Mouse (Mus musculus) frontal cortex, postnatal 25 days (tissue): ENCODE measurements around the gene Rpusd3.

Experiments
- DNase-seq, 2 experiments: peaks; one replicate each; pipeline ENCODE4 v3.0.0; 2022; ENCODE audit warnings: low spot score in 2 of 2

Gene Rpusd3

GRCm38 (mm10) chr6:113430846-113431245 lies 11.7 kb upstream of the Rpusd3 start:
- DNase-seq = no peak

- DNase-seq = no peak
Observed at GRCm38 (mm10) chr6:113429965-113430364, 10.8 kb upstream of the Rpusd3 start.

- no peak for DNase-seq
Observed at GRCm38 (mm10) chr6:113428006-113428405, 8.9 kb upstream of the Rpusd3 start.

- DNase-seq = no peak
Observed at GRCm38 (mm10) chr6:113427397-113427796, 8.3 kb upstream of the Rpusd3 start.

- DNase-seq = no peak
Observed at GRCm38 (mm10) chr6:113426696-113427095, 7.6 kb upstream of the Rpusd3 start.

GRCm38 (mm10) chr6:113424187-113424586 lies 5.0 kb upstream of the Rpusd3 start:
- no peak for DNase-seq

- no peak for DNase-seq
Observed at GRCm38 (mm10) chr6:113423000-113423399, 3.9 kb upstream of the Rpusd3 start.

GRCm38 (mm10) chr6:113418441-113419198 lies 520 bp downstream of the Rpusd3 start:
- DNase-seq = no peak

- DNase-seq = no peak
Observed at GRCm38 (mm10) chr6:113416416-113416815, 2.7 kb downstream of the Rpusd3 start.

- DNase-seq = no peak
Observed at GRCm38 (mm10) chr6:113410001-113410400, 9.1 kb downstream of the Rpusd3 start.

- no peak for DNase-seq
Observed at GRCm38 (mm10) chr6:113406683-113407082, 12.5 kb downstream of the Rpusd3 start.

GRCm38 (mm10) chr6:113405483-113405882 lies 13.7 kb downstream of the Rpusd3 start:
- DNase-seq = no peak

GRCm38 (mm10) chr6:113404649-113405448 lies 14.3 kb downstream of the Rpusd3 start:
- no peak for DNase-seq

GRCm38 (mm10) chr6:113402094-113402493 lies 17.0 kb downstream of the Rpusd3 start:
- no peak for DNase-seq

GRCm38 (mm10) chr6:113396270-113397030 lies 22.7 kb downstream of the Rpusd3 start:
- no peak for DNase-seq

GRCm38 (mm10) chr6:113395501-113395900 lies 23.6 kb downstream of the Rpusd3 start:
- no peak for DNase-seq

- DNase-seq = no peak
Observed at GRCm38 (mm10) chr6:113394811-113395210, 24.3 kb downstream of the Rpusd3 start.

GRCm38 (mm10) chr6:113393951-113394350 lies 25.2 kb downstream of the Rpusd3 start:
- DNase-seq = no peak

GRCm38 (mm10) chr6:113392387-113393071 lies 26.6 kb downstream of the Rpusd3 start:
- DNase-seq = peak; percentile 42 to 48

- no peak for DNase-seq
Observed at GRCm38 (mm10) chr6:113392015-113392386, 27.1 kb downstream of the Rpusd3 start.

GRCm38 (mm10) chr6:113390715-113391114 lies 28.4 kb downstream of the Rpusd3 start:
- DNase-seq = no peak

- DNase-seq = no peak
Observed at GRCm38 (mm10) chr6:113388960-113389359, 30.2 kb downstream of the Rpusd3 start, which contains the start of gene Ttll3. Gene Ttll3 (plus strand): TSS chr6:113389260.
